Mouse (Mus musculus): ENCODE measurements around the gene Cacna2d1. TPM values are rescaled to one million over a fixed set of nuclear protein-coding genes. Genes with fewer than 3 reads are reported as not detected.

Cacna2d1 gene
- 10 to 100 TPM; 50.6 to 82.9 TPM for total RNA-seq (2021)
- long read RNA-seq, experiment 1, partial matches to known transcripts, result 7 of 17 reads
- long read RNA-seq, experiment 1, other reads (novel, unspliced or antisense), result 6 of 17 reads
- long read RNA-seq, experiment 2, partial matches to known transcripts, result 4 of 9 reads
- long read RNA-seq, experiment 2, other reads (novel, unspliced or antisense), result 2 of 9 reads

GRCm38 (mm10) chr5:15934376-15935233, at the start of gene Cacna2d1:
Gene Cacna2d1 (plus strand): TSS chr5:15934691.
- peak; percentile 83 for DNase-seq

GRCm38 (mm10) chr5:15895098-15895497, 39.4 kb upstream of the Cacna2d1 start:
- DNase-seq, result no peak

- DNase-seq, result no peak
Observed at GRCm38 (mm10) chr5:15896706-15897105, 37.8 kb upstream of the Cacna2d1 start.

GRCm38 (mm10) chr5:15906446-15906845, 28.0 kb upstream of the Cacna2d1 start:
- DNase-seq, result no peak

GRCm38 (mm10) chr5:15914931-15915330, 19.6 kb upstream of the Cacna2d1 start:
- no peak for DNase-seq

- no peak for DNase-seq
Observed at GRCm38 (mm10) chr5:15928506-15928905, 6.0 kb upstream of the Cacna2d1 start.

- no peak for DNase-seq
Observed at GRCm38 (mm10) chr5:15933017-15933416, 1.5 kb upstream of the Cacna2d1 start.

GRCm38 (mm10) chr5:15933581-15934375, 713 bp upstream of the Cacna2d1 start:
- no peak for DNase-seq

- DNase-seq, result peak; percentile 29
Observed at GRCm38 (mm10) chr5:15935234-15935728, 790 bp downstream of the Cacna2d1 start.

GRCm38 (mm10) chr5:15935831-15936710, 1.6 kb downstream of the Cacna2d1 start:
- DNase-seq, result no peak

GRCm38 (mm10) chr5:15941191-15941725, 6.8 kb downstream of the Cacna2d1 start:
- DNase-seq, result no peak

- DNase-seq, result no peak
Observed at GRCm38 (mm10) chr5:15942051-15942450, 7.6 kb downstream of the Cacna2d1 start.

- DNase-seq, result no peak
Observed at GRCm38 (mm10) chr5:15948290-15949037, 14.0 kb downstream of the Cacna2d1 start.

- no peak for DNase-seq
Observed at GRCm38 (mm10) chr5:15959760-15960159, 25.3 kb downstream of the Cacna2d1 start.

- peak; percentile 27 for DNase-seq
Observed at GRCm38 (mm10) chr5:15961866-15962265, 27.4 kb downstream of the Cacna2d1 start.

- no peak for DNase-seq
Observed at GRCm38 (mm10) chr5:15966888-15967287, 32.4 kb downstream of the Cacna2d1 start.

- DNase-seq, result no peak
Observed at GRCm38 (mm10) chr5:15971821-15972220, 37.3 kb downstream of the Cacna2d1 start.

- no peak for DNase-seq
Observed at GRCm38 (mm10) chr5:15972351-15972750, 37.9 kb downstream of the Cacna2d1 start.

GRCm38 (mm10) chr5:15974652-15975051, 40.2 kb downstream of the Cacna2d1 start:
- no peak for DNase-seq

GRCm38 (mm10) chr5:15979225-15979624, 44.7 kb downstream of the Cacna2d1 start:
- DNase-seq, result no peak

GRCm38 (mm10) chr5:15982573-15982972, 48.1 kb downstream of the Cacna2d1 start:
- DNase-seq, result no peak
